Mouse (Mus musculus): Measurements from ENCODE around the gene Grem1. TPM values are rescaled to one million over a fixed set of nuclear protein-coding genes. Genes with fewer than 3 reads are reported as not detected.
A peak's percentile ranks its signal among the peaks of the same experiment; 100 is the strongest.

The Grem1 gene
- polyA plus RNA-seq, 1 experiment: not detected

- Histone ChIP-seq H3K4me1 (ENCODE audit: control insufficient read depth, insufficient read depth, low read length) (no peaks in the 10 kb centered on the region), H3K27ac (ENCODE audit: insufficient read depth, low read depth, low read length) (no peak overlapping the region), H3K4me3 (ENCODE audit: insufficient read depth, low read depth, low read length) (no peak overlapping the region)
- WGBS: 86% methylated on average over 8 of the region's 8 CpGs
- TF ChIP-seq CTCF (IDR thresholded peaks at IDR 0.05; ENCODE audit: insufficient read depth, low read depth, low read length): no peak
- no peak for TF ChIP-seq POLR2A (IDR thresholded peaks at IDR 0.05; ENCODE audit: insufficient read depth, low read depth, low read length)
These were observed 10.3 kb upstream of the Grem1 start for GRCm38 (mm10) chr2:113768541-113769303.

DNA sequence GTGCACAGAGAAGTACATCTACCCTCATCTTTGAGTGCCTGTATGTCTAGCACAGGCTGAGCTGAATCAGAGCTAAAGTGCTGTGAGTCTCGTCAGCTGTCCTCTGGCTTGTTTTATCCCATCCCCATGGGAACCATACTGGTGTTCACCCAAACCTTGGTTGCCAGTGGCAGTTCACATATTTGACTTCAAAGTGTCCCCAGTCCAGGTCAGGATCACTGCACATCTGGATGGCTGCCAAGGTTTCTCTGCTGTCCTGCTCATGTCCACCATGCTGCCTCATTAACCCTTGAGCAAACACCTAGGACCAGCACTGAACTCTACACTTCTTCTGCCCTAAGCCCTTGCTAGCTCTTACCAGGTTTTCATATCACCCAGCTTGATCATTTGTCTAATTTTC lies 7.4 kb upstream of the Grem1 start:
- Histone ChIP-seq H3K27ac (ENCODE audit: insufficient read depth, low read depth, low read length) (no peak overlapping the region), H3K4me1 (ENCODE audit: control insufficient read depth, insufficient read depth, low read length) (no peaks in the 10 kb centered on the region), H3K4me3 (ENCODE audit: insufficient read depth, low read depth, low read length) (no peak overlapping the region)
- WGBS: 59% methylated on average over 1 of the region's 1 CpGs
- TF ChIP-seq POLR2A (IDR thresholded peaks at IDR 0.05; ENCODE audit: insufficient read depth, low read depth, low read length): no peak
- TF ChIP-seq CTCF (IDR thresholded peaks at IDR 0.05; ENCODE audit: insufficient read depth, low read depth, low read length): no peak

- WGBS: 93% methylated on average over 5 of the region's 5 CpGs
- TF ChIP-seq POLR2A (IDR thresholded peaks at IDR 0.05; ENCODE audit: insufficient read depth, low read depth, low read length): no peak
- no peak for TF ChIP-seq CTCF (IDR thresholded peaks at IDR 0.05; ENCODE audit: insufficient read depth, low read depth, low read length)
- H3K4me1 ChIP-seq (ENCODE audit: control insufficient read depth, insufficient read depth, low read length): no peaks in the 10 kb centered on the region
- no peak overlapping the region for H3K4me3 ChIP-seq (ENCODE audit: insufficient read depth, low read depth, low read length)
- no peak overlapping the region for H3K27ac ChIP-seq (ENCODE audit: insufficient read depth, low read depth, low read length)
These were observed 6.5 kb upstream of the Grem1 start for GRCm38 (mm10) chr2:113764968-113765367.

DNA sequence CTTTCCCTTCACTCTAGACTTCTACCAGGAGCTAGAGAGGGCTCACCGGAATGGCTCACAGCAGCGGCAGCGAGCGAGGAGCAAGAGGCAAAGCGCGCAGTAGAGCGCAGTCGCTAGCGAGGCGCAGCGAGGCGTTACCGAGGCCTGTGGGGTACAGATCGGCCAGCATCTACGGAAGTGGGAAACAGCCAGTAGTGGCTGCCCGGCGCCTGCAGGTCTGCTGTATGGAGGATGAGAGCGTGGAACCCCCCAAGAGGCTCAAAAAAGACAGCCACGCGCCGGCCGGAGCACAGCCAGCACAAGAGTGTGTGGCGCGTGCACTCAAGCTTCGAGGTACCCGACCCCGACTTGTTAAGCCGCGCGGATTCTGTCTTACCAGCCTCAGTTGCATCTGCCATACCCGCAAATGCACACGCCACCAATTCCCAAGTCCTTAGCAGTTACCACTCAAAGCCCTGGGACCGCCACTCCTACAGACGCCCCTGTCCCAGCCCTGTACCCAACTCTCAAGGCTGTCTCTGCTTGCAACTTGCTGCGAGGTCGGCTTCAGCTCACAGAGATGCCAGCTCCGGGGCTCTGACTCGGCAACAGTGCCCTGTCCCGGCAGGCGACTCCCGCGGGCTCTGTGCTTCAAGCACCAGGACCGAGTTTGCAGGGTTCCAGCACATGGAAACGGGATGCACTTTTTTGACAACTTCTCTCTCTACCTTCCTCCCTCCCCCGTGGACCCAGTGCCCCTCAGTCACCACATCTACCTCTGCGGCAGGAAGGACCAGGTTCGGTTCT lies 728 bp downstream of the Grem1 start:
- WGBS: under 1% methylated on average over 47 of the region's 47 CpGs
- H3K4me3 ChIP-seq (ENCODE audit: insufficient read depth, low read depth, low read length): peak overlapping the region; percentile 47
- peaks cover 17% of the 10 kb centered on the region for H3K4me1 ChIP-seq (ENCODE audit: control insufficient read depth, insufficient read depth, low read length)
- no peak for TF ChIP-seq POLR2A (IDR thresholded peaks at IDR 0.05; ENCODE audit: insufficient read depth, low read depth, low read length)
- no peak for TF ChIP-seq CTCF (IDR thresholded peaks at IDR 0.05; ENCODE audit: insufficient read depth, low read depth, low read length)
- H3K27ac ChIP-seq (ENCODE audit: insufficient read depth, low read depth, low read length): no peak overlapping the region

DNA sequence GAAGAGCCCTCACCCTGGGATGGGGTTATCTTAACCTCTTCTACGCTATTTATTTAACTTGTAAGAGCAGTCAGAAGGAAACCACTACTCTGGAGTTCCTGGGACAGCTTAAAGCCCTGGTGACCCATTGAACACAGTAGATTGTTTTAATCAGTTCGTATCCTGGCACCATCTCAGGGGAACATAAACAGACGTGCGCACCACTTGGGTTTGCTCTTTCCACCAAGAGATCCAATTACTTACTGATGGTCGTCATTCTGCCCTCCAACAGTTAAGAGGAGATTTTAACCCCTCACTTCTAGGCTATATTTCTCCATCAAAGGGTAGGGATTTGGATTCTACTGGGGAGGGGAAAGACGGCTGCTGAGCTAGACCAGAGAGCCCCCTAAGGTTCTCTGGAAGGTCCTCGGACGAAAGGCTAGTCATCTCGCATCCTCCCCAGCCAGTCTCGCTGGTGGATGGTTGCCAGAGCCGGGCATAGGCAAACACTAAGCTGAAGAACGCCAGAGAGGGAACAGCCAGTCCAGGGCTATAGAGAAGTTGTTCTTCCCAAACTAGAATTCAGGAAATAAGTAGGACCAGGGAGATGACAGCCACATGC lies 1.4 kb downstream of the Grem1 start:
- 6% methylated on average over 12 of the region's 12 CpGs for WGBS
- H3K27ac ChIP-seq (ENCODE audit: insufficient read depth, low read depth, low read length): no peak overlapping the region
- H3K4me3 ChIP-seq (ENCODE audit: insufficient read depth, low read depth, low read length): peak overlapping the region; percentile 47
- TF ChIP-seq POLR2A (IDR thresholded peaks at IDR 0.05; ENCODE audit: insufficient read depth, low read depth, low read length) (no peak), CTCF (IDR thresholded peaks at IDR 0.05; ENCODE audit: insufficient read depth, low read depth, low read length) (no peak)
- H3K4me1 ChIP-seq (ENCODE audit: control insufficient read depth, insufficient read depth, low read length): peaks cover 17% of the 10 kb centered on the region

DNA sequence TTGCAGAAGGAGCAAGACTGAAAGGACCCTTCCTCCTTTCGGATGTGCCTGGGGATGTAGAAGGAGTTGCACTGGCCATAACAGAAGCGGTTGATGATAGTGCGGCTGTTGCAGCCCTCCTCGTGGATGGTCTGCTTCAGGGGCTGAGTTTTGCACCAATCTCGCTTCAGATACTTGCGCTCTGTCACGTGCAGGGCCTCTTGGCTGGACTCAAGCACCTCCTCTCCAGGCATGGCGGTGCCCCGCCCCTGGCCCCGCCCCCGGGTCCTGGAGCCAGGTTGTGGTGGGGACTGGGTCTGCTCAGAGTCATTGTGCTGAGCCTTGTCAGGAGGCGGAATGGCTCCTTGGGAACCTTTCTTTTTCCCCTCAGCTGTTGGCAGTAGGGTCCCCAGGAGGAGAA lies 8.7 kb downstream of the Grem1 start:
- TF ChIP-seq POLR2A (IDR thresholded peaks at IDR 0.05; ENCODE audit: insufficient read depth, low read depth, low read length) (no peak), CTCF (IDR thresholded peaks at IDR 0.05; ENCODE audit: insufficient read depth, low read depth, low read length) (no peak)
- H3K4me3 ChIP-seq (ENCODE audit: insufficient read depth, low read depth, low read length): no peak overlapping the region
- 89% methylated on average over 12 of the region's 12 CpGs for WGBS
- H3K4me1 ChIP-seq (ENCODE audit: control insufficient read depth, insufficient read depth, low read length): no peaks in the 10 kb centered on the region
- H3K27ac ChIP-seq (ENCODE audit: insufficient read depth, low read depth, low read length): no peak overlapping the region

- Histone ChIP-seq H3K4me1 (ENCODE audit: control insufficient read depth, insufficient read depth, low read length) (no peaks in the 10 kb centered on the region), H3K27ac (ENCODE audit: insufficient read depth, low read depth, low read length) (no peak overlapping the region), H3K4me3 (ENCODE audit: insufficient read depth, low read depth, low read length) (no peak overlapping the region)
- whole genome bisulfite sequencing: 95% methylated on average over 9 of the region's 9 CpGs
- TF ChIP-seq CTCF (IDR thresholded peaks at IDR 0.05; ENCODE audit: insufficient read depth, low read depth, low read length): no peak
- TF ChIP-seq POLR2A (IDR thresholded peaks at IDR 0.05; ENCODE audit: insufficient read depth, low read depth, low read length): no peak
These were observed 9.1 kb downstream of the Grem1 start for GRCm38 (mm10) chr2:113749309-113749708.

GRCm38 (mm10) chr2:113728581-113728980 lies 29.9 kb downstream of the Grem1 start:
- H3K27ac ChIP-seq (ENCODE audit: insufficient read depth, low read depth, low read length): no peak overlapping the region
- WGBS: 86% methylated on average over 3 of the region's 3 CpGs
- no peak overlapping the region for H3K4me3 ChIP-seq (ENCODE audit: insufficient read depth, low read depth, low read length)
- TF ChIP-seq POLR2A (IDR thresholded peaks at IDR 0.05; ENCODE audit: insufficient read depth, low read depth, low read length): no peak
- TF ChIP-seq CTCF (IDR thresholded peaks at IDR 0.05; ENCODE audit: insufficient read depth, low read depth, low read length): no peak
- H3K4me1 ChIP-seq (ENCODE audit: control insufficient read depth, insufficient read depth, low read length): no peaks in the 10 kb centered on the region

- no peak overlapping the region for H3K27ac ChIP-seq (ENCODE audit: insufficient read depth, low read depth, low read length)
- no peak overlapping the region for H3K4me3 ChIP-seq (ENCODE audit: insufficient read depth, low read depth, low read length)
- no peaks in the 10 kb centered on the region for H3K4me1 ChIP-seq (ENCODE audit: control insufficient read depth, insufficient read depth, low read length)
- TF ChIP-seq CTCF (IDR thresholded peaks at IDR 0.05; ENCODE audit: insufficient read depth, low read depth, low read length) (no peak), POLR2A (IDR thresholded peaks at IDR 0.05; ENCODE audit: insufficient read depth, low read depth, low read length) (no peak)
- 82% methylated on average over 2 of the region's 2 CpGs for WGBS
These were observed 43.6 kb downstream of the Grem1 start for GRCm38 (mm10) chr2:113714801-113715200.

Data from olfactory bulb, adult 2 months (tissue).